Comparison of ENCODE assay signal across 8 mouse cellular contexts in the genomic region with DNA sequence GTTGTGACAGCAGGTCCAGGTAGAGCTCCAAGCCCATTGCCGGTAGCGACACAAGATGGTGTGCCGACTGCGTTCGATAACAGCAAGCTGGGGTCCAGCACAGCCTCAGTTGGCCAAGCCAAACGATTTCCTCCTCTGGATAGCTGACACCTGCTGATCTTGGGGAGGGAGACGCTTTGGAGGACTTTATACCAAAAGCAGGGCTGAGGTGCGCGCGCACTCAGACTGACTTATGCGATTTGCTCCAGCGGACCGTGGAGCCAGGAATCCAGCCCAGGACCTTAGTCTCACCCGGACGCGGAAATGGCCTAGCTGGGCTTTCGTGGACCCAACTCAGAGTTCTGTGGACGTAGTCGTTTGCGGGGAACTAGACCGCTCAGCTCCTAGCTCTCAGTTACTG. TPM values are rescaled to one million over a fixed set of nuclear protein-coding genes. Genes with fewer than 3 reads are reported as not detected.
DNase-seq lines count a peak whose midpoint lies in the region; ATAC-seq lines count a peak whose summit lies in the region.

No protein-coding gene starts in this region.

- no peaks in the 10 kb centered on the region for H3K36me3 ChIP-seq in heart, embryonic 15.5 days
- H3K36me3 ChIP-seq in macrophage (ENCODE audit: inconsistent target), result no peaks in the 10 kb centered on the region

- H3K4me1 ChIP-seq in heart, embryonic 15.5 days (replicated peaks), result peaks cover 41% of the 10 kb centered on the region

- peak overlapping the region; percentile 54 for H3K4me3 ChIP-seq in heart, embryonic 15.5 days
- peak overlapping the region; percentile 77 for H3K4me3 ChIP-seq in macrophage (ENCODE audit: inconsistent target)

- WGBS in heart, embryonic 15.5 days, result 2% methylated on average over 21 of the region's 21 CpGs
- WGBS in macrophage (ENCODE audit: missing documents), result 6% methylated on average over 21 of the region's 21 CpGs

- no peaks in the 10 kb centered on the region for H3K79me2 ChIP-seq in macrophage (ENCODE audit: inconsistent target)

- no peak overlapping the region; the same call in 1 of the 2 replicates for H3K27ac ChIP-seq in heart, embryonic 15.5 days
- H3K27ac ChIP-seq in macrophage, result peak overlapping the region; percentile 85

- peak; percentile 49 for ATAC-seq in erythroblast, adult 5-6 weeks (replicated peaks; ENCODE audit: low FRiP score, poor library complexity, severe bottlenecking)
- ATAC-seq in heart, embryonic 15.5 days (replicated peaks; ENCODE audit: insufficient number of reproducible peaks, insufficient read depth, low FRiP score, low read depth), result no peak
- no peak for ATAC-seq in monocyte, adult 5-6 weeks (replicated peaks; ENCODE audit: insufficient number of reproducible peaks, low FRiP score, low TSS enrichment, poor library complexity, severe bottlenecking)

- no peaks in the 10 kb centered on the region for H3K9me3 ChIP-seq in heart, embryonic 15.5 days (replicated peaks)

- H3K9ac ChIP-seq in heart, embryonic 15.5 days, result peak overlapping the region; percentile 47

- peak; percentile 79 for DNase-seq in CD4-positive helper T cell, adult 2 months (ENCODE audit: low read depth, low spot score)
- peak; percentile 53 to 62 for DNase-seq in adrenal gland, postnatal 4 days (ENCODE audit: low spot score in 2 of 2)
- peak; percentile 94 for DNase-seq in kidney, postnatal 14 days
- peak; percentile 79 for DNase-seq in skeletal muscle tissue, adult 2 months (ENCODE audit: low read depth, low spot score)

- H3K27me3 ChIP-seq in heart, embryonic 15.5 days, result 0 out of 2 replicates have a peak, but pooled peaks cover 2% of the 10 kb centered on the region

- H3K4me2 ChIP-seq in heart, embryonic 15.5 days, result peak overlapping the region; percentile 82

RNA-seq across cellular contexts. Expression of a gene that starts 3.0 kb away (rescaled TPM):
- 10 to 100 TPM; 33.0 to 41.5 TPM for total RNA-seq in adrenal gland, postnatal 4 days (2021)
- 7.9 and 8.8 TPM in 2 replicates for total RNA-seq in erythroblast, adult 5-6 weeks (2015; ENCODE audit: low replicate concordance)
- total RNA-seq in erythroblast, adult 5-6 weeks (2017; ENCODE audit: low replicate concordance), result 2.4 and 11.0 TPM in 2 replicates
- 10.4 and 16.3 TPM in 2 replicates for polyA plus RNA-seq in heart, embryonic 15.5 days (2015; fragmentation: Nextera tagmentation; extraction: Ambion mirVana)
- total RNA-seq in macrophage (2018; cell fraction: chromatin; rRNA removed), result 10 to 100 TPM; 12.9 to 63.7 (median 26.1) TPM
- 10 to 100 TPM in 8 of 26 experiments, 1 to 10 TPM in 18; 3.9 to 14.5 (median 8.0) TPM for total RNA-seq in macrophage (2018; cell fraction: cytosol; rRNA removed)
- total RNA-seq in macrophage (2018; cell fraction: nucleus; rRNA removed), result 10 to 100 TPM; 18.2 to 64.6 (median 29.2) TPM
- 6.2 to 19.7 TPM (median 10.8 TPM) in 3 replicates for polyA plus RNA-seq in macrophage (2018)
- total RNA-seq in monocyte, adult 5-6 weeks (2017), result 9.0 to 12.5 TPM (median 10.7 TPM) in 3 replicates

RNA-seq across cellular contexts. Expression of a gene that starts 11.9 kb away (rescaled TPM):
- not detected for total RNA-seq in adrenal gland, postnatal 4 days (2021)
- not detected in 2 replicates for total RNA-seq in erythroblast, adult 5-6 weeks (2015; ENCODE audit: low replicate concordance)
- total RNA-seq in erythroblast, adult 5-6 weeks (2017; ENCODE audit: low replicate concordance), result 0.84 TPM in 1 of 2 replicates, not detected in the other
- not detected in 2 replicates for polyA plus RNA-seq in heart, embryonic 15.5 days (2015; fragmentation: Nextera tagmentation; extraction: Ambion mirVana)
- 1 to 10 TPM in 3 of 26 experiments, not detected in 23; 1.1 to 2.5 (median 1.7) TPM for total RNA-seq in macrophage (2018; cell fraction: chromatin; rRNA removed)
- total RNA-seq in macrophage (2018; cell fraction: cytosol; rRNA removed), result 1 to 10 TPM in 6 of 26 experiments, under 1 TPM in 8, not detected in 12; 0.17 to 2.2 (median 0.84) TPM
- total RNA-seq in macrophage (2018; cell fraction: nucleus; rRNA removed), result 1 to 10 TPM in 9 of 26 experiments, under 1 TPM in 4, not detected in 13; 0.60 to 3.2 (median 1.4) TPM
- not detected in 3 replicates for polyA plus RNA-seq in macrophage (2018)
- total RNA-seq in monocyte, adult 5-6 weeks (2017), result 0.49 TPM in 1 of 3 replicates, not detected in the others

RNA-seq across cellular contexts. Expression of a gene that starts 25.8 kb away (rescaled TPM):
- total RNA-seq in adrenal gland, postnatal 4 days (2021), result 100 to 1,000 TPM; 294 to 301 TPM
- total RNA-seq in erythroblast, adult 5-6 weeks (2015; ENCODE audit: low replicate concordance), result 47.2 and 79.7 TPM in 2 replicates
- total RNA-seq in erythroblast, adult 5-6 weeks (2017; ENCODE audit: low replicate concordance), result 48.1 and 65.8 TPM in 2 replicates
- 1,758 and 1,798 TPM in 2 replicates for polyA plus RNA-seq in heart, embryonic 15.5 days (2015; fragmentation: Nextera tagmentation; extraction: Ambion mirVana)
- 10 to 100 TPM in 7 of 26 experiments, 1 to 10 TPM in 16, not detected in 3; 3.2 to 74.7 (median 7.6) TPM for total RNA-seq in macrophage (2018; cell fraction: chromatin; rRNA removed)
- total RNA-seq in macrophage (2018; cell fraction: cytosol; rRNA removed), result 100 to 1,000 TPM; 268 to 464 (median 337) TPM
- 10 to 100 TPM; 23.0 to 64.2 (median 37.3) TPM for total RNA-seq in macrophage (2018; cell fraction: nucleus; rRNA removed)
- polyA plus RNA-seq in macrophage (2018), result 121 to 436 TPM (median 382 TPM) in 3 replicates
- total RNA-seq in monocyte, adult 5-6 weeks (2017), result 37.4 to 54.1 TPM (median 41.4 TPM) in 3 replicates

RNA-seq across cellular contexts. Expression of a gene that starts 35.9 kb away (rescaled TPM):
- 10 to 100 TPM; 21.1 to 30.2 TPM for total RNA-seq in adrenal gland, postnatal 4 days (2021)
- total RNA-seq in erythroblast, adult 5-6 weeks (2015; ENCODE audit: low replicate concordance), result 6.3 and 24.0 TPM in 2 replicates
- 4.1 and 6.8 TPM in 2 replicates for total RNA-seq in erythroblast, adult 5-6 weeks (2017; ENCODE audit: low replicate concordance)
- 7.4 and 14.1 TPM in 2 replicates for polyA plus RNA-seq in heart, embryonic 15.5 days (2015; fragmentation: Nextera tagmentation; extraction: Ambion mirVana)
- total RNA-seq in macrophage (2018; cell fraction: chromatin; rRNA removed), result 1 to 10 TPM in 6 of 26 experiments, under 1 TPM in 5, not detected in 15; 0.58 to 5.4 (median 1.6) TPM
- total RNA-seq in macrophage (2018; cell fraction: cytosol; rRNA removed), result 1 to 10 TPM in 19 of 26 experiments, under 1 TPM in 7; 0.65 to 5.7 (median 2.0) TPM
- 1 to 10 TPM in 12 of 26 experiments, under 1 TPM in 2, not detected in 12; 0.76 to 5.9 (median 2.6) TPM for total RNA-seq in macrophage (2018; cell fraction: nucleus; rRNA removed)
- 0.27 to 1.5 TPM (median 0.67 TPM) in 3 replicates for polyA plus RNA-seq in macrophage (2018)
- total RNA-seq in monocyte, adult 5-6 weeks (2017), result 2.1 TPM in 1 of 3 replicates, not detected in the others

RNA-seq across cellular contexts. Expression of a gene that starts 53.0 kb away (rescaled TPM):
- 10 to 100 TPM; 12.7 to 21.7 TPM for total RNA-seq in adrenal gland, postnatal 4 days (2021)
- 0.42 TPM in 1 of 2 replicates, not detected in the other for total RNA-seq in erythroblast, adult 5-6 weeks (2015; ENCODE audit: low replicate concordance)
- total RNA-seq in erythroblast, adult 5-6 weeks (2017; ENCODE audit: low replicate concordance), result 0.51 TPM in 1 of 2 replicates, not detected in the other
- 4.4 and 8.3 TPM in 2 replicates for polyA plus RNA-seq in heart, embryonic 15.5 days (2015; fragmentation: Nextera tagmentation; extraction: Ambion mirVana)
- 1 to 10 TPM in 17 of 26 experiments, under 1 TPM in 1, not detected in 8; 0.44 to 6.1 (median 2.5) TPM for total RNA-seq in macrophage (2018; cell fraction: chromatin; rRNA removed)
- 1 to 10 TPM; 2.5 to 6.9 (median 3.8) TPM for total RNA-seq in macrophage (2018; cell fraction: cytosol; rRNA removed)
- total RNA-seq in macrophage (2018; cell fraction: nucleus; rRNA removed), result 1 to 10 TPM in 25 of 26 experiments, under 1 TPM in 1; 0.81 to 5.7 (median 3.0) TPM
- 2.9 to 4.2 TPM (median 4.1 TPM) in 3 replicates for polyA plus RNA-seq in macrophage (2018)
- 1.1 to 2.1 TPM (median 1.9 TPM) in 3 replicates for total RNA-seq in monocyte, adult 5-6 weeks (2017)
